Mouse (Mus musculus) heart, adult 2 months (tissue): ENCODE measurements at regions not wholly inside any gene's neighbourhood (a gene's known extent, or its start where the extent isn't known, plus 50 kb on each side); places are given as distances from the start of the nearest gene placed in this dataset.

ENCODE experiments used
- CTCF ChIP-seq: fragments of 200-600 bp; IDR thresholded peaks from 2 replicates; pipeline ENCODE4 v1.8.1; 2022; ENCODE audit warnings: antibody characterized with exemption, mild to moderate bottlenecking, moderate library complexity
- EP300 ChIP-seq: fragments of 200-500 bp; IDR thresholded peaks from 2 replicates; pipeline ENCODE4 v1.6.1; 2011; ENCODE audit warnings: low read depth, low read length, control low read depth; ENCODE audit not compliant: insufficient read depth
- POLR2A ChIP-seq: fragments of 200-500 bp; IDR thresholded peaks from 2 replicates; pipeline ENCODE4 v1.6.1; 2011; ENCODE audit warnings: mild to moderate bottlenecking, low read depth, low read length, control low read depth; ENCODE audit not compliant: insufficient read depth

DNA sequence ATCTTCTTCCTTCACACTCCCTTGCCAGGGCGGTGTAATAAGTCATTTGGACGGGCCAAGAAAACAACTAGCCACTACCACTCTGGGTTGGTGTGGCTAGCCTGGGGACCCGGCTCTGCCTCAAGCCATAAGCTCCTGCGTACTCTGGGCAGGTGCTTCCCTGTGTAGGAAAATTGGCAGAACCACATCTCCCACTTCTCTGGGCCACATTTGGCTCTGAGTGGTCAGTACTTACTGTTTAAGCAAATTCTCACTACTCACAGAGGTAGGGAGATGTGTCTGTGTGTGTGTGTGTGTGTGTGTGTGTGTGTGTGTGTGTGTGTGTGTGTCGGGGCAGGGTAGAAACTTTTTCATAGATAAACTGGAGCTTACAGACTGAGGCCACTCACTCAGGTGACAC, 262.6 kb upstream of the N4bp1 start:
- TF ChIP-seq EP300 (no peak), CTCF (no peak), POLR2A (no peak)
